Mouse (Mus musculus) brain, adult 2 months (tissue): ENCODE data around the gene Sik3.
"Not testable (repeated sequence)": the region's sequence is repeated elsewhere in the genome, so short reads cannot be mapped to it uniquely, and the experiment has no call there.

Experiments
- DNase-seq: peaks from one replicate; pipeline ENCODE4 v3.0.0; 2011; ENCODE audit warnings: low read depth, low spot score

Gene Sik3

GRCm38 (mm10) chr9:46103154-46103553 is 90.5 kb downstream of the Sik3 start:
- no peak for DNase-seq

GRCm38 (mm10) chr9:46106105-46106504 is 93.5 kb downstream of the Sik3 start:
- no peak for DNase-seq

- DNase-seq = peak; percentile 71
Measured at GRCm38 (mm10) chr9:46110648-46111047, 98.0 kb downstream of the Sik3 start.

- no peak for DNase-seq
Measured at GRCm38 (mm10) chr9:46111334-46111733, 98.7 kb downstream of the Sik3 start.

- DNase-seq = no peak
Measured at GRCm38 (mm10) chr9:46112246-46112645, 99.6 kb downstream of the Sik3 start.

GRCm38 (mm10) chr9:46118844-46119385 is 106.3 kb downstream of the Sik3 start:
- DNase-seq = no peak

- DNase-seq = peak; percentile 78
Measured at GRCm38 (mm10) chr9:46119943-46120441, 107.4 kb downstream of the Sik3 start.

GRCm38 (mm10) chr9:46120468-46121253 is 108.0 kb downstream of the Sik3 start:
- DNase-seq = peak; percentile 62

- no peak for DNase-seq
Measured at GRCm38 (mm10) chr9:46121486-46121885, 108.9 kb downstream of the Sik3 start.

- no peak for DNase-seq
Measured at GRCm38 (mm10) chr9:46122731-46123130, 110.1 kb downstream of the Sik3 start.

- DNase-seq = no peak
Measured at GRCm38 (mm10) chr9:46126295-46126694, 113.7 kb downstream of the Sik3 start.

GRCm38 (mm10) chr9:46127326-46127725 is 114.7 kb downstream of the Sik3 start:
- DNase-seq = no peak

GRCm38 (mm10) chr9:46129241-46129640 is 116.6 kb downstream of the Sik3 start:
- DNase-seq = no peak

GRCm38 (mm10) chr9:46132821-46133220 is 120.2 kb downstream of the Sik3 start:
- not testable (repeated sequence) for DNase-seq

GRCm38 (mm10) chr9:46138831-46139230 is 126.2 kb downstream of the Sik3 start:
- no peak for DNase-seq

- DNase-seq = peak; percentile 44
Measured at GRCm38 (mm10) chr9:46140811-46141210, 128.2 kb downstream of the Sik3 start.

- DNase-seq = no peak
Measured at GRCm38 (mm10) chr9:46142031-46142430, 129.4 kb downstream of the Sik3 start.

- DNase-seq = no peak
Measured at GRCm38 (mm10) chr9:46142492-46142891, 129.9 kb downstream of the Sik3 start.

- DNase-seq = no peak
Measured at GRCm38 (mm10) chr9:46144976-46145375, 132.4 kb downstream of the Sik3 start.

- DNase-seq = no peak
Measured at GRCm38 (mm10) chr9:46146437-46146836, 133.8 kb downstream of the Sik3 start.

- DNase-seq = no peak
Measured at GRCm38 (mm10) chr9:46148723-46149122, 136.1 kb downstream of the Sik3 start.

GRCm38 (mm10) chr9:46149392-46149791 is 136.8 kb downstream of the Sik3 start:
- DNase-seq = no peak

- DNase-seq = no peak
Measured at GRCm38 (mm10) chr9:46150116-46150515, 137.5 kb downstream of the Sik3 start.
